Comparison of ENCODE assay signal across 10 mouse cellular contexts in the genomic region with DNA sequence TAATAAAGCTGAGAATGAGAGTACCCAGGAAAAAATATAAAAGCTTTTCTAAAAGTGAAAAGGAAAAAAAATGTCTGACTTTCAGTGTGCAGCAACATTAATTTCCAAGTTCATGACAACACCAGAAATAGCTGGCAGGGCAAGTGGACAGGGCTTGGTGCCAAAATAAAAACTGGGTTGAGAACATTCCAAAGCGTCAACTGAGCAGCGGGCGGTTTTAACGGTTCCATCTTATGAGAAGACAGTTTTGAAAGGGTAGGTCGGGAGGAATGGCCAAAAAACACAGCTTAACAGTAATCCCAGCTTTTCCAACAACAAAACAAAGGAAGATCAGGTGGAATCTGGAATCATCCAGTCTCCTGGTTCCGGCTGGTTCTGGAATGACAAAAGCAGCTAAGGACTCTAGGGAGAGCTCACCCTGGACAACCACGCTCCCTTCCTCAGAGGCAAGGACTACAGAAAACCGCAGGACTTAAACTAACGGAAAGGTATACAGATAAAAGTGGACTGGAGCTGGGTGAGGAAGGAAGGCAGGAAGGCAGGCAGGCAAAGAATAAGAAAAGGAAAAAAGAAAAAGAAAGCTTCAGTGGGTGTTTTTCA. TPM values are rescaled to one million over a fixed set of nuclear protein-coding genes. Genes with fewer than 3 reads are reported as not detected.
DNase-seq lines count a peak whose midpoint lies in the region; ATAC-seq and TF ChIP-seq lines count a peak whose summit lies in the region.
"Had no signal": no experiment of that assay in that cellular context is flagged by ENCODE, and none has a peak within 500 bp of the region (broad histone marks: within the 10 kb centered on the region; RNA-seq: fewer than 3 reads in every experiment).

No protein-coding gene starts in this region.

- no peak overlapping the region for H3K9ac ChIP-seq in forebrain, postnatal 0 days
- H3K9ac ChIP-seq in forebrain, embryonic 12.5 days = no peak overlapping the region
- peak overlapping the region; percentile 71 for H3K9ac ChIP-seq in heart, embryonic 13.5 days
- H3K9ac ChIP-seq in lung, embryonic 14.5 days = no peak overlapping the region
- no peak overlapping the region for H3K9ac ChIP-seq in forebrain, embryonic 11.5 days (ENCODE audit: low read length)

- peak; percentile 29; the same call in 1 of the 2 replicates for ATAC-seq in forebrain, postnatal 0 days
- ATAC-seq in forebrain, embryonic 12.5 days (ENCODE audit: low FRiP score) = no peak
- ATAC-seq in heart, embryonic 13.5 days (ENCODE audit: extremely low read depth, insufficient number of reproducible peaks, low FRiP score, low TSS enrichment) = no peak
- ATAC-seq in lung, embryonic 14.5 days (ENCODE audit: insufficient read depth) = peak; percentile 62; the same call in 1 of the 2 replicates
- ATAC-seq in forebrain, embryonic 11.5 days (replicated peaks; ENCODE audit: low FRiP score) = no peak

- H3K4me3 ChIP-seq in forebrain, postnatal 0 days (ENCODE audit: low read depth, low read length) = no peak overlapping the region
- no peak overlapping the region for H3K4me3 ChIP-seq in forebrain, embryonic 12.5 days (replicated peaks)
- peak overlapping the region; percentile 7; the same call in 1 of the 2 replicates for H3K4me3 ChIP-seq in E14TG2a.4 (replicated peaks; ENCODE audit: low read length)
- peak overlapping the region; percentile 32 for H3K4me3 ChIP-seq in heart, embryonic 13.5 days
- no peak overlapping the region for H3K4me3 ChIP-seq in lung, embryonic 14.5 days (ENCODE audit: low read depth, low read length)
- no peak overlapping the region for H3K4me3 ChIP-seq in forebrain, embryonic 11.5 days (ENCODE audit: low read depth, low read length)
- H3K4me3 ChIP-seq: erythroblast, embryonic 14.5 days had no signal

- no peak overlapping the region for H3K4me2 ChIP-seq in forebrain, postnatal 0 days (ENCODE audit: low read depth)
- no peak overlapping the region for H3K4me2 ChIP-seq in forebrain, embryonic 12.5 days
- H3K4me2 ChIP-seq in heart, embryonic 13.5 days = peak overlapping the region; percentile 60
- H3K4me2 ChIP-seq in lung, embryonic 14.5 days = no peak overlapping the region
- H3K4me2 ChIP-seq in forebrain, embryonic 11.5 days (ENCODE audit: low read depth, low read length, severe bottlenecking) = no peak overlapping the region

- no peak overlapping the region; the same call in 1 of the 2 replicates for H3K27ac ChIP-seq in forebrain, postnatal 0 days (ENCODE audit: low read depth, low read length)
- no peak overlapping the region for H3K27ac ChIP-seq in forebrain, embryonic 12.5 days
- H3K27ac ChIP-seq in heart, embryonic 13.5 days (replicated peaks) = peak overlapping the region; percentile 95
- peak overlapping the region; percentile 32; the same call in 1 of the 2 replicates for H3K27ac ChIP-seq in lung, embryonic 14.5 days (ENCODE audit: low read depth)
- no peak overlapping the region for H3K27ac ChIP-seq in forebrain, embryonic 11.5 days (ENCODE audit: low read depth, low read length)

- peak; percentile 26 for DNase-seq in forebrain, postnatal 0 days
- DNase-seq in cerebellum, adult 9-10 months = peak; percentile 94
- DNase-seq in lung, embryonic 14.5 days = peak; percentile 90
- no peak for DNase-seq in T-cell, adult 2 months (ENCODE audit: low spot score)
- DNase-seq in forebrain, embryonic 11.5 days (ENCODE audit: low spot score) = no peak

- no peaks in the 10 kb centered on the region for H3K4me1 ChIP-seq in forebrain, postnatal 0 days (ENCODE audit: insufficient read depth)
- no peaks in the 10 kb centered on the region for H3K4me1 ChIP-seq in forebrain, embryonic 12.5 days
- H3K4me1 ChIP-seq in E14TG2a.4 (replicated peaks; ENCODE audit: low read depth, low read length) = peaks cover 76% of the 10 kb centered on the region
- H3K4me1 ChIP-seq in heart, embryonic 13.5 days = peaks cover 46% of the 10 kb centered on the region
- H3K4me1 ChIP-seq in lung, embryonic 14.5 days (ENCODE audit: insufficient read depth) = peaks cover 8% of the 10 kb centered on the region; the same call in 1 of the 2 replicates
- H3K4me1 ChIP-seq in forebrain, embryonic 11.5 days (replicated peaks; ENCODE audit: control insufficient read depth, insufficient read depth, low read length) = no peaks in the 10 kb centered on the region

- TF ChIP-seq CTCF in forebrain, postnatal 0 days (IDR thresholded peaks at IDR 0.05; ENCODE audit: low read depth) = no peak
- no peak for TF ChIP-seq CTCF in E14TG2a.4 (conservative IDR thresholded peaks at IDR 0.05; ENCODE audit: low read length)
- no peak for TF ChIP-seq CTCF in lung, embryonic 14.5 days (IDR thresholded peaks at IDR 0.05; ENCODE audit: low read depth)

- 55% methylated on average over 9 of the region's 9 CpGs for WGBS in forebrain, postnatal 0 days
- 87% methylated on average over 9 of the region's 9 CpGs for WGBS in forebrain, embryonic 12.5 days
- 30% methylated on average over 9 of the region's 9 CpGs for WGBS in heart, embryonic 13.5 days
- 54% methylated on average over 9 of the region's 9 CpGs for WGBS in lung, embryonic 14.5 days
- WGBS in forebrain, embryonic 11.5 days = 84% methylated on average over 9 of the region's 9 CpGs

- no peaks in the 10 kb centered on the region for H3K27me3 ChIP-seq in forebrain, postnatal 0 days (ENCODE audit: insufficient read depth, low read length)
- no peaks in the 10 kb centered on the region for H3K27me3 ChIP-seq in forebrain, embryonic 12.5 days
- H3K27me3 ChIP-seq in E14TG2a.4 (ENCODE audit: insufficient read depth, low read length) = no peaks in the 10 kb centered on the region
- H3K27me3 ChIP-seq in heart, embryonic 13.5 days (replicated peaks) = no peaks in the 10 kb centered on the region
- H3K27me3 ChIP-seq in lung, embryonic 14.5 days (ENCODE audit: insufficient read depth, low read length) = no peaks in the 10 kb centered on the region
- no peaks in the 10 kb centered on the region for H3K27me3 ChIP-seq in forebrain, embryonic 11.5 days (ENCODE audit: control insufficient read depth, insufficient read depth, low read length)

- 0 out of 2 replicates have a peak, but pooled peaks cover 4% of the 10 kb centered on the region for H3K36me3 ChIP-seq in forebrain, postnatal 0 days (ENCODE audit: insufficient read depth)
- H3K36me3 ChIP-seq in forebrain, embryonic 12.5 days (replicated peaks) = peaks cover 25% of the 10 kb centered on the region
- H3K36me3 ChIP-seq in E14TG2a.4 (ENCODE audit: insufficient read depth, low read length) = peaks cover 41% of the 10 kb centered on the region
- H3K36me3 ChIP-seq in heart, embryonic 13.5 days = peaks cover 42% of the 10 kb centered on the region
- H3K36me3 ChIP-seq in lung, embryonic 14.5 days (ENCODE audit: insufficient read depth) = peaks cover 43% of the 10 kb centered on the region
- no peaks in the 10 kb centered on the region; the same call in 1 of the 2 replicates for H3K36me3 ChIP-seq in forebrain, embryonic 11.5 days (ENCODE audit: control insufficient read depth, insufficient read depth, low read length)

- no peaks in the 10 kb centered on the region for H3K9me3 ChIP-seq in forebrain, postnatal 0 days (ENCODE audit: low read length)
- no peaks in the 10 kb centered on the region for H3K9me3 ChIP-seq in forebrain, embryonic 12.5 days
- H3K9me3 ChIP-seq in E14TG2a.4 (ENCODE audit: low read length) = no peaks in the 10 kb centered on the region
- no peaks in the 10 kb centered on the region for H3K9me3 ChIP-seq in heart, embryonic 13.5 days
- no peaks in the 10 kb centered on the region for H3K9me3 ChIP-seq in lung, embryonic 14.5 days (ENCODE audit: low read depth, low read length)
- H3K9me3 ChIP-seq in forebrain, embryonic 11.5 days (ENCODE audit: control insufficient read depth, low read length) = no peaks in the 10 kb centered on the region

RNA-seq across cellular contexts. Expression of gene Hipk1, which starts 19.7 kb away (rescaled TPM):
- 36.1 and 47.4 TPM in 2 replicates for total RNA-seq in forebrain, postnatal 0 days (2014; rRNA removed)
- polyA plus RNA-seq in forebrain, postnatal 0 days (2015; fragmentation: Nextera tagmentation; extraction: Ambion mirVana) = 4.2 and 5.6 TPM in 2 replicates
- polyA plus RNA-seq in forebrain, embryonic 12.5 days (2016; fragmentation: Nextera tagmentation; extraction: Ambion mirVana) = 18.2 and 18.5 TPM in 2 replicates
- 8.7 and 9.9 TPM in 2 replicates for polyA plus RNA-seq in heart, embryonic 13.5 days (2015; fragmentation: Nextera tagmentation; extraction: Ambion mirVana)
- polyA plus RNA-seq in lung, embryonic 14.5 days (2014; fragmentation: Nextera tagmentation; extraction: Ambion mirVana) = 16.8 and 17.2 TPM in 2 replicates
- 17.2 and 17.6 TPM in 2 replicates for polyA plus RNA-seq in forebrain, embryonic 11.5 days (2014; fragmentation: Nextera tagmentation; extraction: Ambion mirVana)

RNA-seq across cellular contexts. Expression of gene Gm10964, which starts 32.5 kb away (rescaled TPM):
- total RNA-seq in forebrain, postnatal 0 days (2014; rRNA removed) = not detected in 2 replicates
- polyA plus RNA-seq in forebrain, postnatal 0 days (2015; fragmentation: Nextera tagmentation; extraction: Ambion mirVana) = not detected in 2 replicates
- polyA plus RNA-seq in forebrain, embryonic 12.5 days (2016; fragmentation: Nextera tagmentation; extraction: Ambion mirVana) = not detected in 2 replicates
- not detected in 2 replicates for polyA plus RNA-seq in heart, embryonic 13.5 days (2015; fragmentation: Nextera tagmentation; extraction: Ambion mirVana)
- polyA plus RNA-seq in lung, embryonic 14.5 days (2014; fragmentation: Nextera tagmentation; extraction: Ambion mirVana) = not detected in 2 replicates
- polyA plus RNA-seq in forebrain, embryonic 11.5 days (2014; fragmentation: Nextera tagmentation; extraction: Ambion mirVana) = not detected in 2 replicates
- polyA plus RNA-seq: C2C12; erythroblast, embryonic 14.5 days had no signal

RNA-seq across cellular contexts. Expression of gene Olfml3, which starts 33.8 kb away (rescaled TPM):
- total RNA-seq in forebrain, postnatal 0 days (2014; rRNA removed) = 5.3 and 7.9 TPM in 2 replicates
- polyA plus RNA-seq in forebrain, postnatal 0 days (2015; fragmentation: Nextera tagmentation; extraction: Ambion mirVana) = 5.5 and 6.4 TPM in 2 replicates
- 5.3 and 7.2 TPM in 2 replicates for polyA plus RNA-seq in forebrain, embryonic 12.5 days (2016; fragmentation: Nextera tagmentation; extraction: Ambion mirVana)
- polyA plus RNA-seq in heart, embryonic 13.5 days (2015; fragmentation: Nextera tagmentation; extraction: Ambion mirVana) = 21.9 and 24.1 TPM in 2 replicates
- 79.0 and 82.5 TPM in 2 replicates for polyA plus RNA-seq in lung, embryonic 14.5 days (2014; fragmentation: Nextera tagmentation; extraction: Ambion mirVana)
- polyA plus RNA-seq in forebrain, embryonic 11.5 days (2014; fragmentation: Nextera tagmentation; extraction: Ambion mirVana) = 6.4 and 8.7 TPM in 2 replicates

RNA-seq across cellular contexts. Expression of gene Dclre1b, which starts 37.6 kb away (rescaled TPM):
- total RNA-seq in forebrain, postnatal 0 days (2014; rRNA removed) = 5.2 and 5.3 TPM in 2 replicates
- 13.5 and 20.5 TPM in 2 replicates for polyA plus RNA-seq in forebrain, postnatal 0 days (2015; fragmentation: Nextera tagmentation; extraction: Ambion mirVana)
- polyA plus RNA-seq in forebrain, embryonic 12.5 days (2016; fragmentation: Nextera tagmentation; extraction: Ambion mirVana) = 29.7 and 32.4 TPM in 2 replicates
- polyA plus RNA-seq in heart, embryonic 13.5 days (2015; fragmentation: Nextera tagmentation; extraction: Ambion mirVana) = 15.4 and 16.8 TPM in 2 replicates
- 36.5 and 41.1 TPM in 2 replicates for polyA plus RNA-seq in lung, embryonic 14.5 days (2014; fragmentation: Nextera tagmentation; extraction: Ambion mirVana)
- 39.3 and 45.7 TPM in 2 replicates for polyA plus RNA-seq in forebrain, embryonic 11.5 days (2014; fragmentation: Nextera tagmentation; extraction: Ambion mirVana)

RNA-seq across cellular contexts. Expression of gene Ap4b1, which starts 37.7 kb away (rescaled TPM):
- 22.1 and 26.1 TPM in 2 replicates for total RNA-seq in forebrain, postnatal 0 days (2014; rRNA removed)
- 14.8 and 17.2 TPM in 2 replicates for polyA plus RNA-seq in forebrain, postnatal 0 days (2015; fragmentation: Nextera tagmentation; extraction: Ambion mirVana)
- polyA plus RNA-seq in forebrain, embryonic 12.5 days (2016; fragmentation: Nextera tagmentation; extraction: Ambion mirVana) = 23.7 and 23.9 TPM in 2 replicates
- polyA plus RNA-seq in heart, embryonic 13.5 days (2015; fragmentation: Nextera tagmentation; extraction: Ambion mirVana) = 14.5 and 16.2 TPM in 2 replicates
- polyA plus RNA-seq in lung, embryonic 14.5 days (2014; fragmentation: Nextera tagmentation; extraction: Ambion mirVana) = 19.1 and 21.9 TPM in 2 replicates
- 22.1 and 22.8 TPM in 2 replicates for polyA plus RNA-seq in forebrain, embryonic 11.5 days (2014; fragmentation: Nextera tagmentation; extraction: Ambion mirVana)

Comparison
In these comparisons a context has a peak if more than half of its experiments do, and no peak if none do; other contexts are left out.
1. ATAC-seq: peak in forebrain, postnatal 0 days (single experiment) and lung, embryonic 14.5 days (single experiment); none in forebrain, embryonic 12.5 days (single experiment), heart, embryonic 13.5 days (single experiment) and forebrain, embryonic 11.5 days (single experiment).
2. DNase-seq: peak in forebrain, postnatal 0 days (single experiment), cerebellum, adult 9-10 months (single experiment) and lung, embryonic 14.5 days (single experiment); none in T-cell, adult 2 months (single experiment) and forebrain, embryonic 11.5 days (single experiment).
3. H3K27ac ChIP-seq: peak in heart, embryonic 13.5 days (single experiment) and lung, embryonic 14.5 days (single experiment); none in forebrain, postnatal 0 days (single experiment), forebrain, embryonic 12.5 days (single experiment) and forebrain, embryonic 11.5 days (single experiment).
4. H3K4me3 ChIP-seq: peak in E14TG2a.4 (single experiment) and heart, embryonic 13.5 days (single experiment); none in forebrain, postnatal 0 days (single experiment), forebrain, embryonic 12.5 days (single experiment), lung, embryonic 14.5 days (single experiment) and forebrain, embryonic 11.5 days (single experiment).